Mouse (Mus musculus) lung, adult 10 weeks (tissue): Measurements from ENCODE around the gene Pds5a. TPM values are rescaled to one million over a fixed set of nuclear protein-coding genes. Genes with fewer than 3 reads are reported as not detected.

Source experiments
- polyA plus RNA-seq: library from polyadenylated mRNA; stranded (reverse); fragments of 350-450 nt; fragmentation: Illumina TruSeq; extraction: RNeasy Lipid Tissue Mini Kit (QIAGEN cat#74804); gene quantifications from one replicate; pipeline ENCODE4 v1.2.3, GENCODE M21; 2014; ENCODE audit warnings: low read depth, low replicate concordance; ENCODE audit not compliant: insufficient read depth

The Pds5a gene
- polyA plus RNA-seq: 28.9 TPM

DNA sequence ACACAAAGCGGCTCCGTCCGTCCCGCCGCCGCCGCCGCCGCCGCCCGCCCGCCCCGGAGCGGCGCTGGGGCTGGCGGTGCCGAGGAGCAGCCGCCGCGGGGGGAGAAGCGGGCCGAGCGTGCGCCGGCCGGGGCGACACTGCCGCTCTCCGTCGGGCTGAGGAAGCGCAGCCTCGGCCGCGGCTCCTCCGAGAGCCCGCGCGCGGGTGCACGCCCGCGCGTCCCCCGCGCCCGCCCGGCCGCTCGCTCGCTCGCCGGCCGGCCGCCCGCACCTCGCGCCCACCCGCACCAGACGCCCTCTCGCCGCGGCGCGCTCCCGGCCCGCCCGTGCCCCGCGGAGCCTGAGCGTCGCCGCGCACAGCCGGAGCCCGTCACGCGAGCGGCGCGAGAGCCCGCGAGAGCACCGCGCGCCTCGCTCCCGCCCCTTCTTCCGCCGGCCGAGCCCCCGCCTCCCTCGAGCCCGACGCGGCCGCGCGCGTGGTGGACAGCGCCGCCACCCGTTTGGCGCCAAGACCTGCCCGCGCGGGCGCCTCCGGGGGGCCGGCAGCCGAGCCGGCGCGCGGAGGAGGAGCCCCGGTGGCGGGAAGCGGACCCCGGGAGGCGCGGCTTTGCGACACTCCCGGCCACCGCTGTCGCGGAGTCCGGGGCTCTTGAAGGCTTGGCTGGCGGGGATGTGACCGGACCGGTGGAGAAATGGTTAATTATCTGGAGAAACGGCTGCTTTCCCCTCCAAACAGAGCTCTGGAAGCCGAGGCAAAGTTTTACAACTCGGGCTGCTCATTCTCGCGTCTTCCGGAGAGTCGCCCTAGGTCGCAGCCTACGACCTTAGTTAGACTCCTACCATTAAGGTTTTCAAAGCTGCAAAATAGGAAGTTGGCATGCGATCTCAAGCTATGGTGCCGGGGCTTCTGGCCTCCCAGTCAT lies at the start of gene Pds5a:
Gene Pds5a (minus strand): TSS at position 438 of the 923 bp plus-strand sequence.

Other genes starting within 250 kb of the Pds5a start
- gene Gm43552, start 205.4 kb downstream of the Pds5a start, polyA plus RNA-seq: not detected
- 137 TPM for gene Smim14, start 161.1 kb downstream of the Pds5a start, polyA plus RNA-seq
- 47.8 TPM for gene Ube2k, start 161.0 kb downstream of the Pds5a start, polyA plus RNA-seq
- gene N4bp2, start 65.2 kb upstream of the Pds5a start, polyA plus RNA-seq: 2.0 TPM
- 4.1 TPM for gene Rhoh, start 162.9 kb upstream of the Pds5a start, polyA plus RNA-seq
- not detected for gene Chrna9, start 236.6 kb upstream of the Pds5a start, polyA plus RNA-seq